Mouse (Mus musculus): Measurements from ENCODE around the gene Gm3591.
"Not testable (repeated sequence)": the region's sequence is repeated elsewhere in the genome, so short reads cannot be mapped to it uniquely, and the experiment has no call there.

Gene Gm3591

DNA sequence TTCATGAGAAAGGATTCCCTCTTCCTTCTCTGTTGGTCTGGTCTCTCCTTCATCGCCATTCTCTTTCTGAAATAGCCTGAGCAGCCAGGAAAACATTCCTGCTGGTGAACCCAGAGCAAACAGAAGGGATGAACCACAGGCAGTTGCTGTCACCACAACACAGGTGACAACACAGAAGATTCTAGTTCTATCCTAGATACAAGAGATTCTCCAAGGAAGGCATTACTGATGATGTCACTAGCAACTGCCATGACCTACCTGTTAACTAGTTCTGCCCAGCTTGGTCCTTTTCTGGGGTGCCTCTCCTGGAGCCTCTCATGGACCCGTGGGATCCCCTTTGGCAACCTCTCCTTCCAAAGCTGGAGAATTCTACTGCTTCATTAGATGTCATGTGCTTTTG is at the start of gene Gm3591:
Gene Gm3591, minus strand, starts transcription at position 101 of the 400 bp plus-strand sequence.
- not testable (repeated sequence) for DNase-seq

DNA sequence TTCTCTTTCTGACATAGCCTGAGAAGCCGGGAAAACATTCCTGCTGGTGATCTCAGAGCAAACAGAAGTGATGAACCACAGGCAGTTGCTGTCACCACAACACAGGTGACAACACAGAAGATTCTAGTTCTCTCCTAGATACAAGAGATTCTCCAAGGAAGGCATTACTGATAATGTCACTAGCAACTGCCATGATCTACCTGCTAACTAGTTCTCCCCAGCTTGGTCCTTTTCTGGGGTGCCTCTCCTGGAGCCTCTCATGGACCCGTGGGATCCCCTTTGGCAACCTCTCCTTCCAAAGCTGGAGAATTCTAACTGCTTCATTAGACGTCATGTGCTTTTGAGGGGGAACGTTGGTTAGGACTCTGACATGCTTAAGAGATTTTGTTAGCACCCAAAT is 32.2 kb upstream of the Gm3591 start, which contains the start of gene Gm3594:
Gene Gm3594, minus strand, starts transcription at position 101 of the 400 bp plus-strand sequence.
- not testable (repeated sequence) for DNase-seq

DNA sequence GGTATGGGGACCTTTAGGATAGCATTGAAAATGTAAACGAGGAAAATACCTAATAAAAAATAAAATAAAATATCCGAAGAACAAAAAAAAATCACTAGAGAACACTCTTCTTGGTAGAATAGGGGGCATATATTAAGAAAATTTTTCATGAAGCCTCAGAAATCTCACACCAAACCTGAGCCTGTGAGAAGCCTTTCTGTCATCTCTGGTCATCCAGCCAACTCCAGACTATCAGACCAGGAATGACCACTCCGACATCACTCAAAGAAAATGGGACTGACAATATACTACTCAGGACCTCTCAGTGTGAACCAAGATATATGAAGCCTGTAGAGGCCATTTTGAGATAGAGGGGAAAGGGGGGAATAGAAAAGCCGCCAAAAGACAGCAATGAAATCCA is 28.5 kb upstream of the Gm3591 start:
- DNase-seq = not testable (repeated sequence)

DNA sequence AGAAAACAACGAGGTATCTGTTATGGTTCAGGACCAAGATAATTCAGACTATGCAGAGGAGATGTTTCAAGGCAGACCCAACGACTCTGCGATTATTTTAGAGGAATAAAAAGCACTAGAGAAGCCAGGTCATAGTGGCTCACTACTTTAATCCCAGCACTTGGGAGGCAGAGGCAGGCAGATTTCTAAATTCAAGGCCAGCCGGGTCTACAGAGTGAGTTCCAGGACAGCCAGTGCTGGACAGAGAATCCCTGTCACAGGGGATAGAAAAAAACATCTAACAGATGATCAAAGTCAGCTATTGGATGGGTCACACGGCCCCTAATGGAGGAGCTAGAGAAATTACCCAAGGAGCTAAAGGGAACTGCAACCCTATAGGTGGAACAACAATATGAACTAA is 27.9 kb upstream of the Gm3591 start:
- DNase-seq = not testable (repeated sequence)

DNA sequence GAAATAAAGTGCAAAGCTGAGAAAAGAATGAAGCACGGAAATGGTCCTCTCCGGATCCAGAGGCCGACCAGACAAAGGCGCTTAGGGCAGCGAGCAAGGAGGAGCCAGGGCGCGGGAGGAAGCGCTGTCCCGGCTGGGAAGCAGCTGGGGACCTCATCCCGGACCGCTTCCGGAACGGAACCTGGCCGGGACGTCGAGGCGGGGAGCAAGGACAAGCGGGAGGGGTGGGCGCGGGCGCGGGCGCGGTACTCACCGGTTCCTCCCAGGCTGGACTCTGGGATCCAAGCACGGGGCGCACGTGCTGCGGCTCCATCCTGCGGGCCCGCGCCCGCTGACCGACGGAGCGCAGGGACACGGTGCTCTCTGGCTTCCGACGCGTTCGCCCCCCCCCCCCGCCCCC is 14.5 kb upstream of the Gm3591 start:
- DNase-seq = peak; percentile 16

DNA sequence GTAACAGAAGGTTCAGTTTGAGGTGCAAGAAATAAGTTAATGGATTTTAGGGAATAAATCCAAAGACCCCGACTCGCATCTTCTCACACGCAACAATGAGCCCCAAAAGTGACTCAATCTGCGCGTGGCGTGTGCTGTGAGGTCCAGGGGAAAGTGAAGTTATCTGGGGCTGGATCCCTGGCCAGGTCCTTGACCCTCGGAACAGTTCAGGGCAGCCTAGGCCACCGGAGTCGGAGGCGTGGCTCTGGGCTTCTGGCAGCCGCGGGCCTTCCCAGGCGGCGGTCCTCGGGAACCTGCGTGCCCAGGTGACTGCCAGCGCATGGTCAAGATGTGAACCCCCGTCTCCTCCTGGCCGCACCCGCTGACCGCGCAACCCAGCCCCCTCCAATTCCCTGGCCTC is 14.1 kb upstream of the Gm3591 start:
- peak; percentile 3 for DNase-seq

DNA sequence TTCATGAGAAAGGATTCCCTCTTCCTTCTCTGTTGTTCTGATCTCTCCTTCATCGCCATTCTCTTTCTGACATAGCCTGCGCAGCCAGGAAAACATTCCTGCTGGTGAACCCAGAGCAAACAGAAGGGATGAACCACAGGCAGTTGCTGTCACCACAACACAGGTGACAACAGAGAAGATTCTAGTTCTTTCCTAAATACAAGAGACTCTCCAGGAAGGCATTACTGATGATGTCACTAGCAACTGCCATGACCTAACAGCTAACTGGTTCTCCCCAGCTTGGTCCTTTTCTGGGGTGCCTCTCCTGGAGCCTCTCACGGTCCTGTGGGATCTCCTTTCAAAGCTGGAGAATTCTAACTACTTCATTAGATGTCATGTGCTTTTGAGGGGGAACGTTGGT is 22.1 kb downstream of the Gm3591 start, which contains the start of gene Gm16440:
Gene Gm16440, minus strand, starts transcription at position 101 of the 400 bp plus-strand sequence.
- DNase-seq = not testable (repeated sequence)

Measured in right cerebral cortex, postnatal 14 days (tissue).